Mouse (Mus musculus): ENCODE measurements around the gene Zfhx2.

Gene Zfhx2

DNA sequence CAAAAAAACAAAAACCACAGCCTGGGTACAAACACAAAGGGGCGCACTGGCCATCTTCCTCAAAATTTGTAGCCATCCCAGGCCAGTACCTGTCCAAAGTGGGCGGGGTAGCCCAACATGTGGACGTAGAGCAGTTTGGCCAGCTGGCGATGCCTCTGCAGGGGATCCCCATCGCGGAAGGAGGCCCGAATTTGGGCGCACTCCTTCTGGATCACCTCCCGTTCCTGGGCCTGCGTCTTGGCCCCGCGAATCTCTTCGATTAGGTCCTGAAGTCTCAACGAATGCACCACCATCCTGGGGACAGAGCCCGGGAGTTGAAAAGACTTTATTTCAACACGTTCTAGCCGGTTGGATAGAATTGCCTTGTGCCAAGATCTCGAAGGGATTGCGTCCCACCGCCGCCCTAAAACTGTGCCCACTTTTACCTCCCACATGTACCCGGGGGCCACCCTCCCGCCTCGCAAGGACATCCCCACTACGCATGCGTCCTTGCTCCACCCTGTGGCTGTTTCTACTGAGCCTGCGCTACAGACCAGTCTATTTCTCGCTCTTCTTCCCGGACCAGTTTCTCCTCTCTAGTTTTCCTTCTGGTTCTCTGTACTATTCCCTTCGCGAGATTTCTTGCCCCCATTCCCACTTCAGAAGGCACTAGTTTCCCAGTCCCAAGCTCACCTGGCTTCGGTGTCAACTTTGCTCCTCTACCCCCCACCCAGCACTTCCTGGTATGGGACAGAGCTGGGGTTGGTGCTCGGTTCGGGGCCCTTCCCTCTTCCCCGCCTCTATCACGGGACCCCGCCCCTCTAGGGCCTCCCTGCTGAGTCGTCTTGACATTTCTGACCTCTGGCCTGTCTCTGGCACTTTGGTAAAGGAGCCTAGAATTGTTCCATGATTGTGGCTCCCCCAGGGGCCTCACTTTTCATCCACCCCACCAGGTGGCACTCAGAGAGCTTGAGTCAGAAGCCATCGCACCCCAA is 14.0 kb upstream of the Zfhx2 start, which contains the start of gene Ap1g2:
TSS of gene Ap1g2 (minus strand) at position 758 of the 974 bp plus-strand sequence.
- DNase-seq (ENCODE audit: low read depth), result peak; percentile 79

DNA sequence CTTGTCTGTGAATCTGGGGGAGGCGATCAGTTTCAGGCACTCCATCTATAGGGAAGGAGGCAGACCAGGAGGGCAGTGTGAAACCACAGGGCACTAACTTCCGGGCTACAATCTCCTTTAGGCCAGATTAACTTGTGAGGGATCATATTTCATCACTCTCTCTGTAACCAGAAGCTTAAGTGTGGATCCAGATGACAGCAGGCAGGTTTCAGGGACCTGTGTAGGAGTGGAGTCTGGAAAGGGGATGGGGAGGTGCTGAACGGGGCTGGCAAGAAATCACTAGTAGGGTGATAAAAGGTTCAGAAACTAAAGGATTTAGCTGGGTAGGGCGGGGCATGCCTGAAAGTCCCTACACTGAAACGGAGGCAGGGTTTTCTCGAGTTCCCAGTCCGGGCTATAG is 13.3 kb upstream of the Zfhx2 start:
- DNase-seq (ENCODE audit: low read depth), result no peak

DNA sequence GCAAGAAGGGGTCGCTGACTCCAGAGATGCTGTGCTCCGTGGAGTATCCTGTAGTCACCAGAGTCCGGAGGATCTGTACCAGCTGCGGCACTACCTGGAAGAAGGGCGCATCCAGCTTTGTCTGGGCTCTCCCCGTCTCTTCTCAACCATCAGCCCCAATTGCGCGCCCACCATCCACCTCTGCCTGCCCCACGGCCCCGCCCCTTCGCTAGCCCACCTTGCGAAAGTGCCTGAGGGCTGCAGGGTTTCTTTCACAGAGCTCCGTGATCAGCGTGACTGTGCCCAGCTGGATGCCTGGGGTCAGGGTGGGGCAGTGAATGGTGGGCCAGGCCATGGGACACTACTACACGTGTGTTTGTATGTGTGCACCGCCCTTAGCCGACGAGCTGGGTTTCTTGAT is 12.2 kb upstream of the Zfhx2 start:
- no peak for DNase-seq (ENCODE audit: low read depth)

- DNase-seq (ENCODE audit: low read depth), result no peak
These were observed 10.2 kb upstream of the Zfhx2 start for GRCm38 (mm10) chr14:55102253-55102785.

- no peak for DNase-seq (ENCODE audit: low read depth)
These were observed 9.5 kb upstream of the Zfhx2 start for GRCm38 (mm10) chr14:55101592-55101991.

DNA sequence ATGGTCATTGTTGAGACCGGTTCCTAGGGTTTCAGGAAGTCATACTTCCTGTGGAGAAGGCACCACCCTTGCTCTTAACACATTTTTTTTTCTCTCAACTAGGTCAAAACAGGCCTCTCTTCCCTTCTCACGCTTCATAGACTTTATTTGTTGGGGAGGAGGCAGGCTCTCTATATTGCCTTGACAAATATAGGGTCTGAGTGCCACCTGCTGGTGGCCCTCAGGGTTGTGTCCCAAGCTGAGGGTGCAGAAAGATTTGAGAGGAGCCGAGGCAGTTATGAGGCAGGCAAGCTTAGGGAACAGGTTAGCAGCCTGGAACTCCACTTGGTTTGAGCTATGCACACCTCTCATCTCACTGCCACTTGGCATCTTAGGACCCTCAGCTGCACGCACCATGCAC is 5.9 kb upstream of the Zfhx2 start:
- peak; percentile 62 for DNase-seq (ENCODE audit: low read depth)

DNA sequence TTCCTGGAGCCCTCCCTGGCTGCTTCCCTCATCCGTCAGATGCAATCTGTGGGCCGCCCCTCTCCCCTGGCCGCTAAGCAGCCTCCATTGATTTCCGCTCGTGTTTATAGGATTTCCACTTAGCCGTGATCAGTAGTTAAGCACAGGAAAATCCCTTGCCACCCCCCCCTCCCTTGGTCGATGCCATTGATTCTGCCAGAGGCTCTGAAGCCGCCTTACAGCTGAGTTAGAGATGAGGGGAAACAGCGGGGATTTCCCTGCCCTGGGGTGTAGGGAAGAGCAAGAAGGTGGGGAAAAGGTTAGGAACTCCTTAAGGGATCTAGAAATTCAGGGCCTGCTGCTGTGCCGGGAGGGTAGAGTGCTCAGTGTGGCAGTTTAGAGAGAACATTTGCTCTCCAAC is 5.5 kb upstream of the Zfhx2 start:
- no peak for DNase-seq (ENCODE audit: low read depth)

DNA sequence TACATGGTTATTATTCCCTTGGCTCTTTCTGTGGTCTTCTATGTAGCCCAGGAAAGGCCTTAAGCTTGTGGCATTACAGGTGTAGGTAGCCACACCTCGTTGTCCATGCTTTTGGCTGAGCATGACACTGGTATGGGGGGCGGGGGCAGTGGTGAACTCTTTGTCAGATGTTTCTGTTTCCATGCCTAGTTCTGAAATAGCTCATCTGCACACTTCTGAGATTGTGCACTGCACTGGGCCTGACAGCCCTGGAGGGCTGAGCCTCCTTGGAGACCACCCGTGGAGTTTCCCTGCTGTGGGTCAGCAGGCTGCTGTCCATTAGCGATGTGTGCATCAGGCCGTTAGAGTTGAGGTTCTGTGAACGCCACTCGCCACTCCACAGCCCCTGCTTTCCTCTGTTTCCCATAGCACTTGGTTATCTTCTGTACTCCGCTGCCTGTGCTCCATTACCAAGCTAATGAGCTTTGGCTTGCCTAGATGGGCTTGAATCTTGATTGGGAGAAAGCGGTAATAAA is 4.5 kb upstream of the Zfhx2 start:
- DNase-seq (ENCODE audit: low read depth), result no peak

DNA sequence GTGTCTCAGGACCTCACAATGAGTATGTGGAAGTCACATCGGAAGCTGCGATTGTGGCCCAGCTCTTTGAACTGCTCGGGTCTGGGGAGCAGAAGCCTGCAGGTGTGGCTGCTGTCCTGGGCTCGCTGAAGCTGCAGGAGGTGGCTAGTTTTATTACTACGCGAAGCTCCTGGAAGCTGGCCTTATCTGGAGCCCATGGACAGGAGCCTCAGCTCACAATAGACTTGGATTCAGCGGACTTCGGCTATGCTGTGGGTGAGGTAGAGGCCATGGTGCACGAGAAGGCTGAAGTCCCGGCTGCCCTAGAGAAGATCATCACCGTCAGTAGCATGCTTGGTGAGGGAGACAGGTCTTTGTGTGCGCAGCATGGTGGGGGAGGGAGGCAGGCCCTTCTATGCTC is 3.5 kb upstream of the Zfhx2 start:
- DNase-seq (ENCODE audit: low read depth), result no peak

DNA sequence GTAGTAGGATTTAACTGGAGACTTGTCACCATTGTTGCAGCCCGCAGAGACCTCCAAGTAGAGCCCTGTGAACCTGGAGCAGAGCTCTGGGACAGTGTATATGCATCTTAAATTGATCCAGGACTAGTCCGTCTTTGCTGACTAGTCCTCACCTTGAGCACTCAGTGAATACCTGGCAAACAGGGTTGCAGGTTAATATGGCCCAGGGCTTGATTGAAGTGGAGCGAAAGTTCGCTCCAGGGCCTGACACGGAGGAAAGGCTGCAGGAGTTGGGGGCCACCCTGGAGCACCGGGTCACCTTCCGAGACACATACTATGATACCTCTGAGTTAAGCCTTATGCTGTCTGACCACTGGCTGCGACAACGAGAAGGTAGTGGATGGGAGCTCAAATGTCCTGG is 3.1 kb upstream of the Zfhx2 start:
- no peak for DNase-seq (ENCODE audit: low read depth)

GRCm38 (mm10) chr14:55094704-55095231 is 2.6 kb upstream of the Zfhx2 start, which contains the start of gene Thtpa:
TSS of gene Thtpa (plus strand) at chr14:55094784.
- DNase-seq (ENCODE audit: low read depth), result peak; percentile 56

GRCm38 (mm10) chr14:55093927-55094326 is 1.8 kb upstream of the Zfhx2 start:
- DNase-seq (ENCODE audit: low read depth), result no peak

DNA sequence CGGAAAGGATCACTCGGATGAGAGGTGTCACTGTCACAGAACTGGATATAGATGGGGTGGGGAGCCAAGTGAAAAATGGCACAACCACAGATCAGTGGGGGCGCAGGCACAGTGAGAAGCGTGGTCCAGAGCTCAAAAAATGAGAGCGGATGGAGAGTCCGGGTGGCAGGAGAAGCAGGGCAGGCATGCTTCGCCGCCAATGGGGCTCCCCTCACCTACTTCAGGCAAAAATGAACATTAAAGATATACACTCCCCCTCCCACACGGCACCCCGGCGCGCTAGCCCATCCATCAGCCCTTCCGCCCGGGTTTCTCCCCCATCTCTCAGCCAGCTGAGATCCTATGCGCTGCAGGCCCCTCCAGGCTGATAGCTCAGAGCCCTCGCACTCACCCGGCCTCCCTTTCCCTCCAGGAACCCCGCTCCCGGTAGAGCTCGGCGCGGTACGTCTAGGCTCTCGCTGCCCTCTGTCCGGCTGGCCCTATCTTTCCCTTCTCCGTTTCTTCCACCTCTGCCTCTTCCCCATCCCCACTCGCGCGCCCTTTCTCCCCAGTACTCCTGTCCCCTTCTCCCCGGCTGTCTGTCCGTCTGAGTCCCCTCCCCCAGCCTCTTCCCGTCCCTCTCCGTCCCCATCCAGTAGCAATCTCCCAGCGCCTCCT is 787 bp downstream of the Zfhx2 start:
- DNase-seq (ENCODE audit: low read depth), result no peak

- no peak for DNase-seq (ENCODE audit: low read depth)
These were observed 2.8 kb downstream of the Zfhx2 start for GRCm38 (mm10) chr14:55089199-55089947.

DNA sequence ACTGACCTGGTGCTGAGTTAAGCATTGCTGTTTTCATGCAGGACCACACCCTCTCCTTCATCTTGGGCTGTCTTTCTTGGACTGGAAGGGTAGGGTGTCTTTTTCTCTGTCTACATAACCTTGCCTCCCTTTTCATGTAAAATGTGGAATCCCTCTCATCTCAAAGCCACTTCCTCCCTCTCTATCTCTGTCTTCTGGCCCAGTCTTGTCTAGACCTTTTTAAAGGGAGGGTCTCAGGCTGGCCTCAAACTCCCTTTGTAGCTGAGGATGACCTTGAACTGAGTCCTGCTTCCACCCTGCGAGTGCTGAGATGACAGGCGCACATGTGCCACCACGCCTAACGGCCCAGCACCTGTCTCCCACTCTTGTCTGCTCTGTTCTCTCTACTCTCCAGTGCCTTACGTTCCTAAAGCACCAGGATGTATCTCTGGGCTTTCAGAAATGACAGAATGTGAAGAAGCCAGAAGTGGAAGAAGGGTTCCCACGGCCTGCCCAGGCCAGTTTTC is 6.1 kb downstream of the Zfhx2 start:
- DNase-seq (ENCODE audit: low read depth), result no peak

GRCm38 (mm10) chr14:55085324-55086008 is 6.7 kb downstream of the Zfhx2 start:
- DNase-seq (ENCODE audit: low read depth), result no peak

- DNase-seq (ENCODE audit: low read depth), result no peak
These were observed 8.6 kb downstream of the Zfhx2 start for GRCm38 (mm10) chr14:55083481-55083880.

DNA sequence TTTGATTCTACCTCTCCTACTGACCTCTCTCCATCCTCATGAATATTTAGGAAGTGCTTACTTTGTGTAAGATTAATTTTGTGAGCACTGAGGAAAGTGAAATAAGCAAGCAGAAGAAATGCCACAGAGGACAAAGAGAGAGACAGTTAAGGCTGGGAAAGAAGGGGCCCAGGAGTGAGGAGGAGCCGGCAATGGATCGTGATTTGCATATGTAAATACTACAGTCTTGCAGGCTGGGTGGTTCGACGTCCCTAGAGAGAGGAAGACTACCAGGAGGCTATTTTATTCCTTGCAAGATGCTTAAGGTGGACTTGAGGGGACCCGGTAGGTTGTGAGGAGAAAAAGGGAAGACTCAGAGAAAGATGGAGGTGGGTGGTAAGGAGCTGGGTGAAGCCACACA is 11.0 kb downstream of the Zfhx2 start:
- no peak for DNase-seq (ENCODE audit: low read depth)

DNA sequence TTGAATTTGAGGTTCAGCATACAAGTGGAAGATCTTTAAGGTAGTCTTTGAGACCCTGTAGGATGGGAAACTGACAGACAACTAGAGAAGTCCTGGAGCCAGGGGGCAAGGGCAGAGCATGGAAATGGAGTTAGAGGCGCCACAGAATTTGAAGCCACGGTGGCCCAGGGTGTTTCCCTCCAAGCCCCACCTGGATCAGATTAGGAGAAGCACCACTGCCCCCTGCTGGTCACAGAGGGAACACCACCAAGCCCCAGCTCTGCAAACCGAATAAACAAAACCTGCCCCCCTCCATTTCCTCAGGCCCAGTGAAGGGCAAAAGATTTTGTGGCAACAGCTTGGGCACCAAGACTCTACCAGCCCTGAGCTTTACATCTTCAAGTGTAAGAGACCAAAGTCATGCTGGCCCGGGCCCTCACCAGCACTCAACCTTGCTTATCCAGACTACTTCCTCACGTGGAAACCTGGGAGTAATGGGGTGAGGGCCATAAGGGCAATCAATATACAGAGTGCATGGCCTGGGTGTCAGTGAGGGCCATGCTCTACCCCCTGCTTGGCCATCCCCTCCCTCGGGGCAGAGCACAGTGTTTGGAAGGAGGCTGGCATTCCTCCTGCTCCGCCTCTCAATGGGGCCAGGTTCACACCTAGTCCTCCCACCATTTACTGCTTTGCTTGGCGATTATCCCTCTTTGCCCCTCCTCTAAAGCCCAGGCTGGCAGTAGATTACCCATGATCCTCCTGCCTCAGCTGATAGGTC is 12.7 kb downstream of the Zfhx2 start:
- peak; percentile 54 for DNase-seq (ENCODE audit: low read depth)

DNA sequence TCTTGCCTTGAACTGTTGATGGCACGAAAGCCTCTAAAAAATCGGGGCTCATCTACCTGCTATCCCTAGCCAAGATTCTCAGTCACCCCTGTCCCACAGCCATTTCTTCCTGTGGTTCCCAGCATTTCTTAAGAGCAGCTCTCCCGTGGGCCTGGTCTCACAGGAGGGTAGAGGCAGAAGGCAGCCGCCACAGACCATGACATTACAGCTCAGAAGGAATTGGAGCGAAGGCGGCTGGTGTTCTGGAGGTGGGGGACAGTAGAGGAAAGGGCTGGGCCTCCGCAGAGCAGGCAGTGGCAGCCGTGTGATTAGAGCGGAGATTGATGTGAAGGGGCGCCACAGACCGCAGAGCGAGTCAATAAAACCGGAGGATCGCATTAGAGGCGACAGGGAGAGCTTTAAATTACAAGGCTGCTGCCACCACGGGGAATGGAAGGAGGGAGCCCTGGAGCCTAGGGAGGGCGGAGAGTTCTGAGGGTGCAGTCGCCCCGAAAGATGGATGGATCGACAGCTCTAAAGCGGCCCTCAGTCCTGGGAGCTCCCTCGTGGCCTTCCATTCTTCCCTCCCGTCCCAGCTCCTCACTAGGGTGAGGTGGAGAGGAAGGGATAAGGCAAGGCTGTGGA is 13.6 kb downstream of the Zfhx2 start:
- no peak for DNase-seq (ENCODE audit: low read depth)
